Mouse (Mus musculus): ENCODE measurements at regions not wholly inside any gene's neighbourhood (a gene's known extent, or its start where the extent isn't known, plus 50 kb on each side); places are given as distances from the start of the nearest gene placed in this dataset.

DNA sequence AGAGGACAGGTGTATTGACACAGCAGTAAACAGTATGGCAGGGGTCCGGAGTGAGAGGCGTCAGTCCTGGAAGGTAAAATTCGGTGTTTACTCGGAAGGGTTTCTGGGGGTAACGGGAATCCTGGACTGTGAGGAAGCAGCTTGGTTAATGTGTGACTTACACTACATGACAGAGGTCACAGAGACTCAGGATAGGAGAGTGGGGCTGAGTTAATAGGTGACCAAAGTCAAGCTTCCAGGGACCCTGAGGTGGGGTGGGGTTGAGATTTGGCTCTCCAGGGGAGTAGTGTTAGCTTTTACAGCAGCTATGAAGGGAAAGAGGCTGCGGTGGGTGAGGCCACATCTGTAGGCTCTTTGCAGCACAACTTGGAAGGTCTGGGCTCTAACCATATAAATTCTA lies 233.9 kb upstream of the Fn1 start:
- Histone ChIP-seq H3K27me3 (replicated peaks; ENCODE audit: control insufficient read depth, insufficient read depth, low read length) (no peaks in the 10 kb centered on the region), H3K36me3 (ENCODE audit: control insufficient read depth, insufficient read depth, low read length) (no peaks in the 10 kb centered on the region), H3K4me2 (ENCODE audit: low read length) (no peak overlapping the region), H3K27ac (ENCODE audit: low read depth, low read length) (no peak overlapping the region), H3K9ac (ENCODE audit: low read length) (no peak overlapping the region), H3K9me3 (replicated peaks; ENCODE audit: control insufficient read depth, low read length) (no peaks in the 10 kb centered on the region), H3K4me3 (ENCODE audit: low read depth, low read length) (no peak overlapping the region), H3K4me1 (ENCODE audit: control insufficient read depth, insufficient read depth, low read length) (no peaks in the 10 kb centered on the region)
- ATAC-seq: no peak
- no peak for DNase-seq (ENCODE audit: low spot score)
- WGBS: 94% methylated on average over 6 of the region's 6 CpGs

DNA sequence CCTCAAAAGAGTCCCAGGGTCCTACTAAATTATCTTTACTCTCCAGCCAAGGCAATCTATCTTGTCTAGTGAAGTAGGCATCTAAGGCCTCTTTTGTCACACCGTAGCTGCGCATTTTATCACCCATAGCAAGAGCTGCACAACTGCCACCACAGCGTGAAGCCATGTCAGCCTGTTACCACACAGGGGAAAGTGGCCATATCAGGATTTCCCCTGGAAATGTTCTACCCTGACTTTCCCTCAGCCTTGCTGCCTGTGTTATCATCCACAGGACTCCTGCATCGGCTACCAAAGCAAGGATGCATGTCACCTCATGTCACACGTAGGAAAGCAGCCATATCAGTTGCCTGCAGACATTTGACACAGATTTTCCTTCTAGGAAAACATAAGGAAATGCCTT lies 233.2 kb upstream of the Fn1 start:
- H3K9me3 ChIP-seq (replicated peaks; ENCODE audit: control insufficient read depth, low read length): no peaks in the 10 kb centered on the region
- H3K36me3 ChIP-seq (ENCODE audit: control insufficient read depth, insufficient read depth, low read length): no peaks in the 10 kb centered on the region
- no peak overlapping the region for H3K4me2 ChIP-seq (ENCODE audit: low read length)
- no peaks in the 10 kb centered on the region for H3K4me1 ChIP-seq (ENCODE audit: control insufficient read depth, insufficient read depth, low read length)
- no peaks in the 10 kb centered on the region for H3K27me3 ChIP-seq (replicated peaks; ENCODE audit: control insufficient read depth, insufficient read depth, low read length)
- no peak overlapping the region for H3K9ac ChIP-seq (ENCODE audit: low read length)
- DNase-seq (ENCODE audit: low spot score) (no peak), ATAC-seq (no peak)
- 77% methylated on average over 5 of the region's 5 CpGs for WGBS
- no peak overlapping the region for H3K4me3 ChIP-seq (ENCODE audit: low read depth, low read length)
- no peak overlapping the region for H3K27ac ChIP-seq (ENCODE audit: low read depth, low read length)

DNA sequence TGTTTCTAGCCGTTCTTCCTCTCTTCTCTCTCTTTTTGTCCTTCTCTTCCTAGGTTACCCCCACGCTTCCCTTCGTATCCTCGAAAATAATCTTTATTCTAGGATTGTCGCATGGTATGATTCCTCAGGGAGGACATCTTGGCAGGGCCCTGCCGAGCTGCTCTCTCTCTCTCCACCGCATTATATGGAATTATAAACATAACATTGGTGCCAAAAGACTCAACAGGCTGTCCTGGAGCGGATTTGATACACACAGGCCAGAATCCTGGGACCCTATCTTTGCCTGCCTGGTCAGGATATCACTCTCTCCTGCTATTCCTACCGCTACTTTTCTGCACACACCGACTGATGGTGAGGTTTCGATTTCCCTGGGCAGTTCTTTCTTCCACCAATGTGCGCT lies 228.9 kb upstream of the Fn1 start:
- Histone ChIP-seq H3K27ac (ENCODE audit: low read depth, low read length) (no peak overlapping the region), H3K4me3 (ENCODE audit: low read depth, low read length) (no peak overlapping the region), H3K36me3 (ENCODE audit: control insufficient read depth, insufficient read depth, low read length) (no peaks in the 10 kb centered on the region), H3K27me3 (replicated peaks; ENCODE audit: control insufficient read depth, insufficient read depth, low read length) (no peaks in the 10 kb centered on the region), H3K9me3 (replicated peaks; ENCODE audit: control insufficient read depth, low read length) (no peaks in the 10 kb centered on the region), H3K4me1 (ENCODE audit: control insufficient read depth, insufficient read depth, low read length) (no peaks in the 10 kb centered on the region), H3K9ac (ENCODE audit: low read length) (no peak overlapping the region), H3K4me2 (ENCODE audit: low read length) (no peak overlapping the region)
- 90% methylated on average over 12 of the region's 12 CpGs for WGBS
- no peak for ATAC-seq
- DNase-seq (ENCODE audit: low spot score): no peak

- ATAC-seq (peak; percentile 55; the same call in 1 of the 2 replicates), DNase-seq (ENCODE audit: low spot score) (peak; percentile 50)
- H3K4me3 ChIP-seq (ENCODE audit: low read depth, low read length): no peak overlapping the region
- no peaks in the 10 kb centered on the region for H3K27me3 ChIP-seq (replicated peaks; ENCODE audit: control insufficient read depth, insufficient read depth, low read length)
- no peak overlapping the region for H3K9ac ChIP-seq (ENCODE audit: low read length)
- H3K36me3 ChIP-seq (ENCODE audit: control insufficient read depth, insufficient read depth, low read length): no peaks in the 10 kb centered on the region
- H3K9me3 ChIP-seq (replicated peaks; ENCODE audit: control insufficient read depth, low read length): no peaks in the 10 kb centered on the region
- H3K27ac ChIP-seq (ENCODE audit: low read depth, low read length): no peak overlapping the region
- no peak overlapping the region for H3K4me2 ChIP-seq (ENCODE audit: low read length)
- no peaks in the 10 kb centered on the region for H3K4me1 ChIP-seq (ENCODE audit: control insufficient read depth, insufficient read depth, low read length)
- WGBS: 71% methylated on average over 4 of the region's 4 CpGs
Observed at GRCm38 (mm10) chr1:71881191-71881590, 228.2 kb upstream of the Fn1 start.

GRCm38 (mm10) chr1:71880480-71880879 lies 227.5 kb upstream of the Fn1 start:
- Histone ChIP-seq H3K4me3 (ENCODE audit: low read depth, low read length) (no peak overlapping the region), H3K27ac (ENCODE audit: low read depth, low read length) (no peak overlapping the region), H3K4me1 (ENCODE audit: control insufficient read depth, insufficient read depth, low read length) (no peaks in the 10 kb centered on the region), H3K9ac (ENCODE audit: low read length) (no peak overlapping the region), H3K4me2 (ENCODE audit: low read length) (no peak overlapping the region), H3K36me3 (ENCODE audit: control insufficient read depth, insufficient read depth, low read length) (no peaks in the 10 kb centered on the region), H3K27me3 (replicated peaks; ENCODE audit: control insufficient read depth, insufficient read depth, low read length) (no peaks in the 10 kb centered on the region), H3K9me3 (replicated peaks; ENCODE audit: control insufficient read depth, low read length) (no peaks in the 10 kb centered on the region)
- 62% methylated on average over 6 of the region's 6 CpGs for WGBS
- no peak for ATAC-seq
- no peak for DNase-seq (ENCODE audit: low spot score)

GRCm38 (mm10) chr1:71876712-71877401 lies 223.9 kb upstream of the Fn1 start:
- no peaks in the 10 kb centered on the region for H3K27me3 ChIP-seq (replicated peaks; ENCODE audit: control insufficient read depth, insufficient read depth, low read length)
- no peak overlapping the region for H3K9ac ChIP-seq (ENCODE audit: low read length)
- H3K4me1 ChIP-seq (ENCODE audit: control insufficient read depth, insufficient read depth, low read length): no peaks in the 10 kb centered on the region
- ATAC-seq: no peak
- WGBS: 84% methylated on average over 9 of the region's 9 CpGs
- H3K4me3 ChIP-seq (ENCODE audit: low read depth, low read length): no peak overlapping the region
- no peak for DNase-seq (ENCODE audit: low spot score)
- H3K27ac ChIP-seq (ENCODE audit: low read depth, low read length): no peak overlapping the region
- H3K36me3 ChIP-seq (ENCODE audit: control insufficient read depth, insufficient read depth, low read length): no peaks in the 10 kb centered on the region
- no peaks in the 10 kb centered on the region for H3K9me3 ChIP-seq (replicated peaks; ENCODE audit: control insufficient read depth, low read length)
- no peak overlapping the region for H3K4me2 ChIP-seq (ENCODE audit: low read length)

DNA sequence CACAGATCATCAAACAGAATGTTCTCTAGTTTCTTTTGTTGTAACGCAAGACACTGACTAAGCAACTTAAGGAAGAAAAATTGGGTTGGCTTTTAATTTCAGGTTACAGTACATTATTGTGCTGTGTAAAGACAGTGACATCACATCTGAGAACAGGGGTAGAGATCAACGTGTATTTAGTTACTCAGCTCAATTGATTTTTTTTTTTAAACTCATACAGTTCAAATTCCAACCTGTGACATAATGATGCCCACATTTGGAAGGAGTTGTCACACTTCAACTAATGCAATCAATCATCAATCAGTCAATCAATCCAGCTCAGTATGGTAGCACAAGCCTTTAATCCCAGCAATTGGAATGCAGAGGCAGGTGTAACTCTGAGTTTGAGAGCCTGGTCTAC lies 221.0 kb upstream of the Fn1 start:
- Histone ChIP-seq H3K4me1 (ENCODE audit: control insufficient read depth, insufficient read depth, low read length) (no peaks in the 10 kb centered on the region), H3K27ac (ENCODE audit: low read depth, low read length) (no peak overlapping the region), H3K4me3 (ENCODE audit: low read depth, low read length) (no peak overlapping the region), H3K36me3 (ENCODE audit: control insufficient read depth, insufficient read depth, low read length) (no peaks in the 10 kb centered on the region), H3K27me3 (replicated peaks; ENCODE audit: control insufficient read depth, insufficient read depth, low read length) (no peaks in the 10 kb centered on the region), H3K4me2 (ENCODE audit: low read length) (no peak overlapping the region), H3K9me3 (replicated peaks; ENCODE audit: control insufficient read depth, low read length) (no peaks in the 10 kb centered on the region), H3K9ac (ENCODE audit: low read length) (no peak overlapping the region)
- ATAC-seq: no peak
- 77% methylated on average over 2 of the region's 2 CpGs for whole genome bisulfite sequencing
- DNase-seq (ENCODE audit: low spot score): no peak

DNA sequence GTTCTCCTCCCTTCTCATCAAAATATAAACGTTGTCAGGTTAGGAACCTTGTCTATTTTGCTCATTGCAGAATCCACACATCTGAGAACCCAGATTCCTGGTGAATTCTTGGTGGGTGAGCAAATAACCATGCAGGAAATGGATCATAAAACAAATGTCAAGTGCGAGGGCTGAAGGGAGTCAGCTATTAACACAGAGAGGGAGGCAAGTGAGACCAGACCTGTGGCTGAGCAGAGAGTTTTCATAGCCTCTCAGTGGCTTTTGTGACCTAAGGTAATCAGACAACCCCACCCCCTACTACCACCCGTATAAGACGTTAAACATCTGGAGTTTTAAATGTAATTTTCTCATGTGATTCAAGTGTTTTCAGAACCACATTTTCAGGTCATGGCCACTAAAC lies 212.7 kb upstream of the Fn1 start:
- Histone ChIP-seq H3K4me2 (ENCODE audit: low read length) (no peak overlapping the region), H3K27me3 (replicated peaks; ENCODE audit: control insufficient read depth, insufficient read depth, low read length) (no peaks in the 10 kb centered on the region), H3K4me3 (ENCODE audit: low read depth, low read length) (no peak overlapping the region), H3K9me3 (replicated peaks; ENCODE audit: control insufficient read depth, low read length) (no peaks in the 10 kb centered on the region), H3K9ac (ENCODE audit: low read length) (no peak overlapping the region), H3K27ac (ENCODE audit: low read depth, low read length) (no peak overlapping the region), H3K36me3 (ENCODE audit: control insufficient read depth, insufficient read depth, low read length) (no peaks in the 10 kb centered on the region), H3K4me1 (ENCODE audit: control insufficient read depth, insufficient read depth, low read length) (no peaks in the 10 kb centered on the region)
- DNase-seq (ENCODE audit: low spot score) (no peak), ATAC-seq (no peak)
- WGBS: 78% methylated on average over 4 of the region's 4 CpGs

- no peak overlapping the region for H3K9ac ChIP-seq (ENCODE audit: low read length)
- H3K4me1 ChIP-seq (ENCODE audit: control insufficient read depth, insufficient read depth, low read length): no peaks in the 10 kb centered on the region
- H3K27ac ChIP-seq (ENCODE audit: low read depth, low read length): no peak overlapping the region
- H3K4me2 ChIP-seq (ENCODE audit: low read length): no peak overlapping the region
- H3K9me3 ChIP-seq (replicated peaks; ENCODE audit: control insufficient read depth, low read length): no peaks in the 10 kb centered on the region
- ATAC-seq: no peak
- 77% methylated on average over 9 of the region's 9 CpGs for WGBS
- H3K27me3 ChIP-seq (replicated peaks; ENCODE audit: control insufficient read depth, insufficient read depth, low read length): no peaks in the 10 kb centered on the region
- H3K4me3 ChIP-seq (ENCODE audit: low read depth, low read length): no peak overlapping the region
- H3K36me3 ChIP-seq (ENCODE audit: control insufficient read depth, insufficient read depth, low read length): no peaks in the 10 kb centered on the region
- no peak for DNase-seq (ENCODE audit: low spot score)
Observed at GRCm38 (mm10) chr1:71864749-71865148, 211.7 kb upstream of the Fn1 start.

Data from forebrain, embryonic 14.5 days (tissue).